Mouse (Mus musculus): ENCODE data around the gene Fut7.

DNA sequence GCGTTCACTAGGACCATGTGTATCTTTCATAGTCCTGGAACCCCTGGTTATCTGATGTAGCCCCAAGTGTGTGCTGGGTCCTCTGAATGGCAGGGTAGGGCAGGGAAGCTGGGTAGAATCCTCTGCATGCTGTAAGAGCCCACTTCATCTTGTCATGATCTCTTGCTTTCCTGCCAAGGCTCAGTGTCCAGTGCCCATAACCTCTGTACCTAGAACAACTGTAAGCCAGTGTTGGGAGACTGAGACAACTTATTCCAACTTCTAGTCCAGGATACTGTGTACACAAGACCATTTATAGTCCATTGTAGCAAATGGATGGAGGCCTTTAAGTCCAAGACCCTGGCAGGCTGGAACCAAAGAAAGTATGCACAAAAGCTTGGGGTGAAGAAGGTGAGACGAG, 42.2 kb downstream of the Fut7 start:
- TF ChIP-seq CTCF (IDR thresholded peaks at IDR 0.05; ENCODE audit: extremely low read depth, insufficient read length, insufficient replicate concordance, low read depth, low read length) (no peak), POLR2A (IDR thresholded peaks at IDR 0.05; ENCODE audit: low read depth, low read length) (no peak)

All from small intestine, adult 2 months (tissue).